Mouse (Mus musculus) myocyte (in vitro differentiated cells): ENCODE results near the gene Iscu. TPM values are rescaled to one million over a fixed set of nuclear protein-coding genes. Genes with fewer than 3 reads are reported as not detected.

Source experiments
- H3K27me3 ChIP-seq: one replicate; pipeline ENCODE4 v1.6.1; 2011; ENCODE audit not compliant: control insufficient read depth, insufficient read depth, insufficient read length
- H3K36me3 ChIP-seq: one replicate; pipeline ENCODE4 v1.6.1; 2011; ENCODE audit not compliant: control insufficient read depth, insufficient read depth
- H3K4me2 ChIP-seq: one replicate; pipeline ENCODE4 v1.6.1; 2011; ENCODE audit warnings: low read depth, control low read depth
- H3K4me3 ChIP-seq: one replicate; pipeline ENCODE4 v1.5.1; 2011; ENCODE audit warnings: mild to moderate bottlenecking, control low read depth, moderate library complexity
- H3K79me2 ChIP-seq: one replicate; pipeline ENCODE4 v1.6.1; 2011; ENCODE audit not compliant: control insufficient read depth, insufficient read depth
- H3ac ChIP-seq: one replicate; pipeline ENCODE4 v1.6.1; 2011; ENCODE audit not compliant: control insufficient read depth, insufficient read length
- CEBPB ChIP-seq: IDR thresholded peaks from 2 replicates; pipeline ENCODE4 v1.6.1; 2011; ENCODE audit warnings: mild to moderate bottlenecking, moderate library complexity; ENCODE audit not compliant: poor library complexity, insufficient read depth, severe bottlenecking
- E2F4 ChIP-seq: IDR thresholded peaks from one replicate; pipeline ENCODE4 v1.6.1; 2011; ENCODE audit warnings: mild to moderate bottlenecking, control low read depth, moderate library complexity; ENCODE audit not compliant: insufficient read depth
- MAX ChIP-seq: IDR thresholded peaks from one replicate; pipeline ENCODE4 v1.6.1; 2011; ENCODE audit warnings: low read depth, mild to moderate bottlenecking, control low read depth
- MYOD1 ChIP-seq, 3 experiments: IDR thresholded peaks; one replicate each; pipeline ENCODE4 v1.6.1; 2011; ENCODE audit warnings: control low read depth in 2 of 3, low read depth in 2 of 3, mild to moderate bottlenecking in 2 of 3, moderate library complexity in 1 of 3; ENCODE audit not compliant: insufficient read length in 2 of 3, control insufficient read depth in 1 of 3
- MYOG ChIP-seq, 3 experiments: IDR thresholded peaks; one replicate each; pipeline ENCODE4 v1.6.1; 2011; ENCODE audit warnings: control low read depth in 2 of 3, low read depth in 2 of 3, mild to moderate bottlenecking in 2 of 3; ENCODE audit not compliant: insufficient read length in 2 of 3, control insufficient read depth in 1 of 3, insufficient read depth in 1 of 3
- POLR2A ChIP-seq: IDR thresholded peaks from one replicate; pipeline ENCODE4 v1.6.1; 2011; ENCODE audit warnings: low read depth, mild to moderate bottlenecking, control low read depth, moderate library complexity; ENCODE audit not compliant: insufficient read length
- POLR2AphosphoS2 ChIP-seq: IDR thresholded peaks from one replicate; pipeline ENCODE4 v1.6.1; 2011; ENCODE audit warnings: low read depth, control low read depth; ENCODE audit not compliant: insufficient read length
- REST ChIP-seq: IDR thresholded peaks from one replicate; pipeline ENCODE4 v1.6.1; 2011; ENCODE audit warnings: mild to moderate bottlenecking, control low read depth, moderate library complexity; ENCODE audit not compliant: insufficient read depth, insufficient read length
- SRF ChIP-seq: IDR thresholded peaks from one replicate; pipeline ENCODE4 v1.6.1; 2011; ENCODE audit warnings: low read depth; ENCODE audit not compliant: control insufficient read depth, insufficient read length
- TCF12 ChIP-seq: IDR thresholded peaks from one replicate; pipeline ENCODE4 v1.6.1; 2011; ENCODE audit warnings: mild to moderate bottlenecking, control low read depth; ENCODE audit not compliant: poor library complexity, insufficient read depth, severe bottlenecking
- TCF3 ChIP-seq: IDR thresholded peaks from one replicate; pipeline ENCODE4 v1.6.1; 2011; ENCODE audit warnings: low read depth, control low read depth; ENCODE audit not compliant: insufficient read length
- USF1 ChIP-seq: IDR thresholded peaks from one replicate; pipeline ENCODE4 v1.6.1; 2011; ENCODE audit warnings: low read depth, mild to moderate bottlenecking, control low read depth, moderate library complexity
- polyA plus RNA-seq: library from polyadenylated mRNA; unstranded; fragments of >200 nt; fragmentation: generic; extraction: Trizol; gene quantifications from one replicate; pipeline ENCODE4 v1.2.1, GENCODE M21; 2012; ENCODE audit warnings: missing spikeins

Gene Iscu
- polyA plus RNA-seq, 1 experiment: 163 TPM

DNA sequence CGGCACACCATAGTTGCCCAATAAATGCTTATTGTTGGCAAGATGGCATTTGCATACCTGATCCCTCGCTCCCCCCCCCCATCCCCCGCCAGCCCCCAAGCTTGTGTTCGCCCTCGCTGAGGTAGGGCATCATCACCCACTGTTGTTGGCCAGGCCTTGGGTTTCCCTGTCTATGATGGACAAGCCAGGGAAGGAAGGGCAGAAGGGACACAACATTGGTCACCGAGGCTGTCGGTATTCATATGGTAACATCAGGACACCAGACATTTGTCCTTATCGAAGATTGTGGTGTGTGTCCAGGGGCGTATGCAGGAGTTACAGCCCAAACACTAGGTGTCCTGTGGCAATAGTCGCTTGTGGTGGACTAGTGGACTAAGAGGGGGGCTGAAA, 36.4 kb upstream of the Iscu start:
- peak overlapping the region; percentile 94 for H3K4me2 ChIP-seq
- TF ChIP-seq TCF12 (no peak), MYOG (IDR thresholded peaks at IDR 0.05; ENCODE audit: control insufficient read depth in 1 of 3, insufficient read depth in 1 of 3, insufficient read length in 2 of 3, low read depth in 2 of 3) (no peak), SRF (no peak), E2F4 (no peak), POLR2AphosphoS2 (no peak), MAX (no peak), USF1 (no peak), REST (no peak), MYOD1 (IDR thresholded peaks at IDR 0.05; ENCODE audit: control insufficient read depth in 1 of 3, insufficient read length in 2 of 3, low read depth in 2 of 3) (no peak), CEBPB (no peak), TCF3 (no peak), POLR2A (no peak)
- H3K27me3 ChIP-seq: peaks cover 2% of the 10 kb centered on the region
- no peaks in the 10 kb centered on the region for H3K36me3 ChIP-seq
- no peaks in the 10 kb centered on the region for H3K79me2 ChIP-seq
- peak overlapping the region; percentile 65 for H3ac ChIP-seq
- H3K4me3 ChIP-seq: peak overlapping the region; percentile 53

DNA sequence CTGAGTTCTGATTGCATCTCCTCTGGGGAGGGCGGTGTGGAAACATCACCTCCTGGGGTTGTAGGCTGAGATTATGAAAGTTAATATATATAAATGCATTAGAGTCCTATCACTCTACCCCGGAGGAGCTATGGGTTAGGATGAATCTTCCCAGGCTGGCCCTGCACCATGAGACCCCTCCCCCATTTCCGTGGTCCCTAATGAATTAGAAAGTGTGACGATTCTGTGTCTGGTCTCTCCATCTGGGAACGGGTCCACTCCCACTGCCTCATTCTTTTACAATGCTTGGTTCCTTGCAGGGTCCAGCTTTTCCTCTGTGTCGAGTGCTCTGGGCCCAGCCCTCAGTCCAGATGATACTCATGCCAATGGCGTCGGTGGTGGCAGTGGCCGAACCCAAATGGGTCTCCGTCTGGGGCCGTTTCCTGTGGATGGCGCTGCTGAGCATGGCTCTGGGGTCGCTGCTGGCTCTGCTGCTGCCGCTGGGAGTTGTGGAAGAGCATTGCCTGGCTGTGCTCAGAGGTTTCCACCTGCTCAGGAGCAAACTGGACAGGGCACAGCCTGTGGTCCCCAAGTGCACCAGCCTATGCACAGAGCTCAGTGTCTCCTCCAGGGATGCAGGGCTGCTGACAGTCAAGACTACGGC, 35.9 kb upstream of the Iscu start:
- Histone ChIP-seq H3K4me3 (peak overlapping the region; percentile 53), H3K27me3 (no peaks in the 10 kb centered on the region), H3K36me3 (no peaks in the 10 kb centered on the region), H3ac (peak overlapping the region; percentile 65), H3K4me2 (peak overlapping the region; percentile 94), H3K79me2 (no peaks in the 10 kb centered on the region)
- TF ChIP-seq REST (no peak), E2F4 (no peak), MYOD1 (IDR thresholded peaks at IDR 0.05; ENCODE audit: control insufficient read depth in 1 of 3, insufficient read length in 2 of 3, low read depth in 2 of 3) (no peak), MYOG (IDR thresholded peaks at IDR 0.05; ENCODE audit: control insufficient read depth in 1 of 3, insufficient read depth in 1 of 3, insufficient read length in 2 of 3, low read depth in 2 of 3) (no peak), TCF3 (no peak), MAX (no peak), USF1 (no peak), TCF12 (no peak), SRF (no peak), CEBPB (no peak), POLR2AphosphoS2 (no peak), POLR2A (no peak)

DNA sequence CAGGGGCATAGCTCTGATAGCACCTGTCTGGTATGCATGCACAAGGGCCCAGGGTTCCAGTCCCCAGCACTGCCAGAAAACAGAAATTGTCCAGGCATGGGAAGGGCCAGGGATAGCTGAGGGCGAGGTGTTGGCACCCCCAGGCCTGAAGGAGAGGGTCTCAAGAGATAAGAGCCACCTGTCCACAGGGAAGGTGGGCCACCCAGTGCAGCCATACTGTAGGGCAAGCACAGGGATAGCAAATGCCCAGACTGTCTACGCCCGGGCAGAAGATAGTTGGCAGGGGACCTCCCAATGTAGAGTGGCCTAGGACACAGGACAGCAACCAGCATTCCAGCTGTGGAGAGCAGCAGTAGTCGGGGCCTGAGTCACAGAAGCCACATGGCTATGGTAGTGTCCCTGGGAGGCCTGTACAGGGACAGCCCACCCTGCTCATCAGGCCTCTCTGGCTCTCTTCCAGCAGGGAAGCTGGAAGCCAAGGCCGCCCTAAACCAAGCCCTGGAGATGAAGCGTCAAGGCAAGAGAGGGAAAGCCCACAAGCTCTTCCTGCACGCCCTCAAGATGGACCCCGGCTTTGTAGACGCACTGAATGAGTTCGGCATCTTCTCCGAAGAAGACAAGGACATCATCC, 34.8 kb upstream of the Iscu start:
- no peak overlapping the region for H3K4me2 ChIP-seq
- H3ac ChIP-seq: no peak overlapping the region
- no peak overlapping the region for H3K4me3 ChIP-seq
- no peaks in the 10 kb centered on the region for H3K36me3 ChIP-seq
- no peaks in the 10 kb centered on the region for H3K27me3 ChIP-seq
- H3K79me2 ChIP-seq: no peaks in the 10 kb centered on the region
- TF ChIP-seq REST (no peak), POLR2A (no peak), CEBPB (no peak), SRF (no peak), MYOD1 (IDR thresholded peaks at IDR 0.05; ENCODE audit: control insufficient read depth in 1 of 3, insufficient read length in 2 of 3, low read depth in 2 of 3) (no peak), USF1 (no peak), E2F4 (no peak), TCF3 (no peak), TCF12 (no peak), MYOG (IDR thresholded peaks at IDR 0.05; ENCODE audit: control insufficient read depth in 1 of 3, insufficient read depth in 1 of 3, insufficient read length in 2 of 3, low read depth in 2 of 3) (no peak), MAX (no peak), POLR2AphosphoS2 (no peak)

DNA sequence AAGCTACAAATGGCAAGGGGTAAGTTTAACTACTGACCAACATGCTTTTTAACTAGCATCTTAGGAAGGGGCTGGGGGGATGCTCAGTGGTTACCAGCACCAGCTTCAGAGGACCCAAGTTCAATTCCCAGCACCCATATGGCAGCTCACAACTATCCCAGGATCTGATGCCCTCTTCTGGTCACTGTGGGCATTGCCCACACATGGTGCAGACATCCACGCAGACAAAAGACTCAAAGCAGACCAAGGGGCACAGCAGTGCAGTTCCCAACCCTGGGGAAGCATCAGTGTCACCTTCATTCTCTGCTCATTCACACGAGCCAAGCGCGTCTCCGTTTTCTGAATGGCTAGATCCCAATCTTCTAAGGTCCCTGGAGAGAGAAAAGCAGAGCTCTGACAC, 24.9 kb upstream of the Iscu start:
- TF ChIP-seq USF1 (no peak), POLR2AphosphoS2 (no peak), TCF3 (no peak), MYOG (IDR thresholded peaks at IDR 0.05; ENCODE audit: control insufficient read depth in 1 of 3, insufficient read depth in 1 of 3, insufficient read length in 2 of 3, low read depth in 2 of 3) (no peak), MAX (no peak), REST (no peak), TCF12 (no peak), E2F4 (no peak), CEBPB (no peak), SRF (no peak), POLR2A (no peak), MYOD1 (IDR thresholded peaks at IDR 0.05; ENCODE audit: control insufficient read depth in 1 of 3, insufficient read length in 2 of 3, low read depth in 2 of 3) (no peak)
- no peaks in the 10 kb centered on the region for H3K27me3 ChIP-seq
- H3ac ChIP-seq: no peak overlapping the region
- no peaks in the 10 kb centered on the region for H3K79me2 ChIP-seq
- no peak overlapping the region for H3K4me2 ChIP-seq
- H3K4me3 ChIP-seq: no peak overlapping the region
- peaks cover 30% of the 10 kb centered on the region for H3K36me3 ChIP-seq
